Comparison of ENCODE assay signal across 23 mouse cellular contexts in genomic region chr2:45099081-45099480, GRCm38 (mm10). TPM values are rescaled to one million over a fixed set of nuclear protein-coding genes. Genes with fewer than 3 reads are reported as not detected.
DNase-seq lines count a peak whose midpoint lies in the region; ATAC-seq and TF ChIP-seq lines count a peak whose summit lies in the region.
"Had no signal": no experiment of that assay in that cellular context is flagged by ENCODE, and none has a peak within 500 bp of the region (broad histone marks: within the 10 kb centered on the region; RNA-seq: fewer than 3 reads in every experiment).

No protein-coding gene starts in this region.

- peaks cover 95% of the 10 kb centered on the region for H3K4me1 ChIP-seq in heart, embryonic 13.5 days
- H3K4me1 ChIP-seq in liver, embryonic 13.5 days (replicated peaks), result peaks cover 72% of the 10 kb centered on the region
- peaks cover 12 to 74% of the 10 kb centered on the region in 2 experiments; a peak in 3 of 4 replicates for H3K4me1 ChIP-seq in CH12.LX (ENCODE audit: control insufficient read depth in 1 of 2, insufficient read depth in 2 of 2)
- H3K4me1 ChIP-seq in MEL (ENCODE audit: control insufficient read depth in 1 of 2, insufficient read depth in 2 of 2, low read length in 2 of 2), result peaks cover 27 to 29% of the 10 kb centered on the region in 2 experiments

- TF ChIP-seq EP300 in CH12.LX (IDR thresholded peaks at IDR 0.05; ENCODE audit: low read length) (0 out of 2 replicates have a peak, but pooled peaks have one; percentile 10), MEL (IDR thresholded peaks at IDR 0.05; ENCODE audit: low read depth in 1 of 2, low read length in 2 of 2) (no peak)

- in situ Hi-C loops in CH12.LX (cut with MboI; ENCODE audit: low pct_ligation_motif_present, low pct_unique_long_range_greater_than_20kb, low sequenced_read_pairs), result no loop called here

- ATAC-seq in heart, embryonic 13.5 days (ENCODE audit: extremely low read depth, insufficient number of reproducible peaks, low FRiP score, low TSS enrichment), result no peak
- ATAC-seq in liver, embryonic 13.5 days (ENCODE audit: low read depth), result no peak
- ATAC-seq: forebrain, embryonic 16.5 days; lung, postnatal 0 days had no signal

- dilution Hi-C loops in CH12.LX (cut with MboI; ENCODE audit: extremely low pct_ligation_motif_present, extremely low pct_unique_long_range_greater_than_20kb, low sequenced_read_pairs), result no loop called here

- no peaks in the 10 kb centered on the region for H3K27me3 ChIP-seq in heart, embryonic 13.5 days (replicated peaks)
- H3K27me3 ChIP-seq in liver, embryonic 13.5 days, result no peaks in the 10 kb centered on the region
- H3K27me3 ChIP-seq in CH12.LX (replicated peaks), result no peaks in the 10 kb centered on the region
- H3K27me3 ChIP-seq in MEL (ENCODE audit: control insufficient read depth in 1 of 2, insufficient read depth in 2 of 2, low read length in 2 of 2), result no peaks in the 10 kb centered on the region
- H3K27me3 ChIP-seq: heart, embryonic 12.5 days; neural tube, embryonic 15.5 days had no signal

- TF ChIP-seq CTCF in CH12.LX (conservative IDR thresholded peaks at IDR 0.05 in 1 of 2, IDR thresholded peaks at IDR 0.05 in 1 of 2; ENCODE audit: low read depth in 2 of 2, low read length in 2 of 2) (no peak), MEL (IDR thresholded peaks at IDR 0.05 in 2 of 3, conservative IDR thresholded peaks at IDR 0.05 in 1 of 3; ENCODE audit: control insufficient read depth in 1 of 3, insufficient read depth in 1 of 3, low read depth in 2 of 3, low read length in 3 of 3, poor library complexity in 1 of 3, severe bottlenecking in 1 of 3) (no peak)

- no peak for DNase-seq in heart, adult 9 months (ENCODE audit: low spot score in 2 of 2)
- DNase-seq in liver, embryonic 13.5 days, result no peak
- DNase-seq in liver (no peak), CH12.LX (ENCODE audit: extremely low read depth) (no peak), MEL (ENCODE audit: low read depth, low spot score) (no peak)
- DNase-seq in embryo, embryonic 10.5 days (ENCODE audit: low spot score), result no peak
- DNase-seq: adrenal gland, postnatal 14 days; cerebellum, adult 8-10 months; cerebellum, postnatal 36 days; gastrocnemius, postnatal 36 days; kidney, adult 8-10 months; kidney, postnatal 10 days; layer of hippocampus, postnatal 36 days; thymus, postnatal 25 days had no signal

- H3K79me2 ChIP-seq in CH12.LX (replicated peaks; ENCODE audit: control insufficient read depth, extremely low read depth, insufficient read depth, poor library complexity, severe bottlenecking) (peaks cover 88% of the 10 kb centered on the region), MEL (ENCODE audit: control insufficient read depth, insufficient read depth, low read length, poor library complexity) (peaks cover 26% of the 10 kb centered on the region)

- H3K4me2 ChIP-seq in heart, embryonic 13.5 days, result no peak overlapping the region
- H3K4me2 ChIP-seq in liver, embryonic 13.5 days, result no peak overlapping the region
- peak overlapping the region; percentile 83; the same call in 1 of the 2 replicates for H3K4me2 ChIP-seq in CH12.LX (ENCODE audit: insufficient read depth, low read depth, poor library complexity, severe bottlenecking)
- H3K4me2 ChIP-seq: heart, embryonic 12.5 days; hindbrain, embryonic 14.5 days; limb, embryonic 13.5 days; midbrain, embryonic 11.5 days; neural tube, embryonic 15.5 days had no signal

- WGBS in heart, embryonic 13.5 days, result 64% methylated on average over 4 of the region's 4 CpGs
- 61% methylated on average over 4 of the region's 4 CpGs for WGBS in liver, embryonic 13.5 days (ENCODE audit: insufficient replicate concordance)

- H3K36me3 ChIP-seq in heart, embryonic 13.5 days, result peaks cover 17% of the 10 kb centered on the region
- peaks cover 28% of the 10 kb centered on the region for H3K36me3 ChIP-seq in liver, embryonic 13.5 days
- H3K36me3 ChIP-seq in CH12.LX (replicated peaks in 1 of 2; ENCODE audit: control insufficient read depth in 1 of 2, insufficient read depth in 1 of 2, low read length in 1 of 2), result peaks cover 15 to 23% of the 10 kb centered on the region in 2 experiments
- peaks cover 11 to 40% of the 10 kb centered on the region in 2 experiments for H3K36me3 ChIP-seq in MEL (ENCODE audit: control insufficient read depth in 1 of 2, insufficient read depth in 2 of 2, low read length in 2 of 2)
- H3K36me3 ChIP-seq: heart, embryonic 12.5 days; limb, embryonic 13.5 days; neural tube, embryonic 15.5 days had no signal

- H3K27ac ChIP-seq in heart, embryonic 13.5 days (replicated peaks), result peak overlapping the region; percentile 15; the same call in 1 of the 2 replicates
- peak overlapping the region; percentile 23; the same call in 1 of the 2 replicates for H3K27ac ChIP-seq in liver, embryonic 13.5 days
- H3K27ac ChIP-seq in CH12.LX (ENCODE audit: insufficient read depth, low read depth) (no peak overlapping the region), MEL (ENCODE audit: control insufficient read depth, low read depth, low read length) (no peak overlapping the region)
- H3K27ac ChIP-seq: hindbrain, embryonic 14.5 days; limb, embryonic 13.5 days; neural tube, embryonic 15.5 days had no signal

- TF ChIP-seq RAD21 in CH12.LX (IDR thresholded peaks at IDR 0.05; ENCODE audit: low read depth, low read length) (no peak), MEL (IDR thresholded peaks at IDR 0.05; ENCODE audit: low read depth, low read length) (no peak)

- no peak overlapping the region for H3K9ac ChIP-seq in heart, embryonic 13.5 days
- no peak overlapping the region for H3K9ac ChIP-seq in liver, embryonic 13.5 days
- H3K9ac ChIP-seq in CH12.LX (ENCODE audit: insufficient read depth, low read depth) (peak overlapping the region; percentile 66), MEL (ENCODE audit: control insufficient read depth, low read depth, low read length, poor library complexity, severe bottlenecking) (no peak overlapping the region)
- H3K9ac ChIP-seq: heart, embryonic 12.5 days; hindbrain, embryonic 14.5 days; limb, embryonic 13.5 days; liver, embryonic 14.5 days; neural tube, embryonic 15.5 days had no signal

- no peak for TF ChIP-seq POLR2A in CH12.LX (IDR thresholded peaks at IDR 0.05; ENCODE audit: low read depth, low read length)
- TF ChIP-seq POLR2A in MEL (IDR thresholded peaks at IDR 0.05; ENCODE audit: control insufficient read depth in 1 of 2, insufficient read depth in 1 of 2, low read depth in 1 of 2, low read length in 2 of 2, poor library complexity in 1 of 2), result no peak

- no peaks in the 10 kb centered on the region for H3K9me3 ChIP-seq in heart, embryonic 13.5 days
- no peaks in the 10 kb centered on the region for H3K9me3 ChIP-seq in liver, embryonic 13.5 days (replicated peaks)
- H3K9me3 ChIP-seq in CH12.LX (replicated peaks; ENCODE audit: low read length), result no peaks in the 10 kb centered on the region
- H3K9me3 ChIP-seq in MEL (replicated peaks; ENCODE audit: insufficient read depth, low read length), result no peaks in the 10 kb centered on the region
- H3K9me3 ChIP-seq: heart, embryonic 12.5 days; limb, embryonic 13.5 days; neural tube, embryonic 15.5 days had no signal

- H3K4me3 ChIP-seq in heart, embryonic 13.5 days, result no peak overlapping the region
- H3K4me3 ChIP-seq in liver, embryonic 13.5 days (replicated peaks), result no peak overlapping the region
- H3K4me3 ChIP-seq in CH12.LX (replicated peaks in 1 of 3; ENCODE audit: low read depth in 2 of 3, low read length in 2 of 3, poor library complexity in 1 of 3), result no peak overlapping the region
- no peak overlapping the region for H3K4me3 ChIP-seq in MEL (ENCODE audit: control insufficient read depth in 1 of 2, insufficient read depth in 1 of 2, low read depth in 2 of 2, low read length in 2 of 2)
- H3K4me3 ChIP-seq: heart, embryonic 12.5 days; limb, embryonic 13.5 days; neural tube, embryonic 15.5 days had no signal

TF ChIP-seq in CH12.LX, 34 proteins besides CTCF, POLR2A, EP300 and RAD21:
- TF ChIP-seq ZMIZ1 (IDR thresholded peaks at IDR 0.05; ENCODE audit: low read depth, low read length) (no peak), USF2 (conservative IDR thresholded peaks at IDR 0.05; ENCODE audit: low read depth, low read length) (peak; percentile 43; the same call in 1 of the 2 replicates), SIN3A (IDR thresholded peaks at IDR 0.05; ENCODE audit: low read length) (peak; percentile 37; the same call in 1 of the 2 replicates), BHLHE40 (IDR thresholded peaks at IDR 0.05; ENCODE audit: low read depth, low read length) (peak; percentile 29; the same call in 1 of the 2 replicates), USF1 (IDR thresholded peaks at IDR 0.05; ENCODE audit: low read depth, low read length) (peak; percentile 41)

TF ChIP-seq in MEL, 35 proteins besides CTCF, POLR2A, EP300 and RAD21:
- TF ChIP-seq ZNF384 (IDR thresholded peaks at IDR 0.05; ENCODE audit: low read depth, low read length) (no peak), MYB (IDR thresholded peaks at IDR 0.05; ENCODE audit: low read depth, low read length) (no peak), ZC3H11A (IDR thresholded peaks at IDR 0.05; ENCODE audit: low read depth, low read length) (no peak), GATA1 (IDR thresholded peaks at IDR 0.05; ENCODE audit: low read depth, low read length) (peak; percentile 40), RCOR1 (IDR thresholded peaks at IDR 0.05; ENCODE audit: low read depth, low read length) (0 out of 2 replicates have a peak, but pooled peaks have one; percentile 54), MAZ (IDR thresholded peaks at IDR 0.05; ENCODE audit: low read depth, low read length) (no peak), TAL1 (IDR thresholded peaks at IDR 0.05; ENCODE audit: low read length) (no peak), MAX (IDR thresholded peaks at IDR 0.05; ENCODE audit: low read length) (no peak), ZMIZ1 (IDR thresholded peaks at IDR 0.05; ENCODE audit: low read depth, low read length) (no peak), USF2 (IDR thresholded peaks at IDR 0.05; ENCODE audit: borderline replicate concordance in 1 of 2, insufficient read depth in 1 of 2, low read depth in 1 of 2, low read length in 2 of 2) (no peak)

RNA-seq across cellular contexts. Expression of gene Zeb2, which starts 18.1 kb away (rescaled TPM):
- 21.8 and 22.4 TPM in 2 replicates for polyA plus RNA-seq in heart, embryonic 13.5 days (2015; fragmentation: Nextera tagmentation; extraction: Ambion mirVana)
- polyA plus RNA-seq in liver, embryonic 13.5 days (2015; fragmentation: Nextera tagmentation; extraction: Ambion mirVana), result 10.1 and 14.1 TPM in 2 replicates
- total RNA-seq in CH12.LX (2012; rRNA removed) (20.6 and 25.8 TPM in 2 replicates), CH12.LX (2014; rRNA removed) (12.9 and 13.2 TPM in 2 replicates), MEL (2012; rRNA removed) (12.9 and 14.8 TPM in 2 replicates)
- polyA plus RNA-seq in CH12.LX (2012; ENCODE audit: insufficient read length, low read depth) (20.8 and 21.1 TPM in 2 replicates), MEL (2012; ENCODE audit: insufficient read depth in 1 of 2, insufficient read length in 2 of 2, low read depth in 1 of 2, low replicate concordance in 2 of 2, missing spikeins in 1 of 2) (10 to 100 TPM in 1 of 2 experiments, not detected in 1; 12.8 TPM)

Comparison
In these comparisons a context has a peak if more than half of its experiments do, and no peak if none do; other contexts are left out.
1. H3K27ac ChIP-seq: peak in heart, embryonic 13.5 days (single experiment) and liver, embryonic 13.5 days (single experiment); none in CH12.LX (single experiment) and MEL (single experiment).